Mouse (Mus musculus) liver, postnatal 0 days (tissue): ENCODE results near the gene Gm21411. TPM values are rescaled to one million over a fixed set of nuclear protein-coding genes. Genes with fewer than 3 reads are reported as not detected.
A peak's percentile ranks its signal among the peaks of the same experiment; 100 is the strongest.
"Not testable (repeated sequence)": the region's sequence is repeated elsewhere in the genome, so short reads cannot be mapped to it uniquely, and the experiment has no call there.

Experiments used
- ATAC-seq: fragments of 200-750 bp; cut with Nextera tagmentation; 2 replicates; pipeline ENCODE4 v1.8.0; 2017; ENCODE audit warnings: mild to moderate bottlenecking, moderate library complexity
- DNase-seq: peaks from one replicate; pipeline ENCODE4 v3.0.0-alpha.2; 2016
- H3K27ac ChIP-seq: fragments of 300-500 bp; sonication (generic); 2 replicates; pipeline ENCODE4 v1.5.1; 2014; ENCODE audit warnings: antibody characterized with exemption, moderate library complexity, mild to moderate bottlenecking, low read depth
- H3K27me3 ChIP-seq: fragments of 300-500 bp; sonication (generic); 2 replicates; pipeline ENCODE4 v1.6.1; 2014; ENCODE audit warnings: low read length, control low read depth, mixed read lengths; ENCODE audit not compliant: insufficient read depth
- H3K36me3 ChIP-seq: fragments of 300-500 bp; sonication (generic); replicated peaks from 2 replicates; pipeline ENCODE4 v1.6.1; 2014; ENCODE audit warnings: mild to moderate bottlenecking, control low read depth, low read length, moderate library complexity, mixed read lengths; ENCODE audit not compliant: insufficient read depth
- H3K4me1 ChIP-seq: fragments of 300-500 bp; sonication (generic); 2 replicates; pipeline ENCODE4 v1.6.1; 2014; ENCODE audit warnings: antibody characterized with exemption, mild to moderate bottlenecking, control low read depth; ENCODE audit not compliant: insufficient read depth
- H3K4me2 ChIP-seq: fragments of 300-500 bp; sonication (generic); 2 replicates; pipeline ENCODE4 v1.6.1; 2014; ENCODE audit warnings: low read depth, mild to moderate bottlenecking, low read length, moderate library complexity, mixed read lengths
- H3K4me3 ChIP-seq: fragments of 300-500 bp; sonication (generic); 2 replicates; pipeline ENCODE4 v1.5.1; 2014; ENCODE audit warnings: low read depth, low read length
- H3K9ac ChIP-seq: fragments of 300-500 bp; sonication (generic); replicated peaks from 2 replicates; pipeline ENCODE4 v1.6.1; 2014; ENCODE audit warnings: mild to moderate bottlenecking, moderate library complexity
- H3K9me3 ChIP-seq: fragments of 300-500 bp; sonication (generic); 2 replicates; pipeline ENCODE4 v1.6.1; 2016; ENCODE audit warnings: mild to moderate bottlenecking, control low read depth, low read length, mixed read lengths
- CTCF ChIP-seq: sonication (generic); IDR thresholded peaks from 2 replicates; pipeline ENCODE4 v1.5.1; 2016; ENCODE audit warnings: antibody characterized with exemption, low read depth
- EP300 ChIP-seq: IDR thresholded peaks from 2 replicates; pipeline ENCODE4 v1.6.1; 2016; ENCODE audit warnings: antibody characterized with exemption, low read depth, mild to moderate bottlenecking
- WGBS: fragments of 180-500 bp; shearing (Covaris S2); extraction: QIAGEN DNeasy Blood & Tissue Kit; methylation state at CpG from one replicate; pipeline ENCODE4 v1.1.7; 2014; ENCODE audit not compliant: insufficient replicate concordance; 5-methylcytosine and 5-hydroxymethylcytosine counted together
- polyA plus RNA-seq: library from polyadenylated mRNA; unstranded; fragments of >200 nt; fragmentation: Nextera tagmentation; extraction: Ambion mirVana; gene quantifications from 2 replicates; pipeline ENCODE4 v1.2.1, GENCODE M21; 2015

Gene Gm21411
- polyA plus RNA-seq, result not detected in 2 replicates

- H3K4me3 ChIP-seq, ATAC-seq, H3K27me3 ChIP-seq, H3K4me2 ChIP-seq, H3K27ac ChIP-seq, H3K4me1 ChIP-seq, H3K36me3 ChIP-seq, H3K9ac ChIP-seq, H3K9me3 ChIP-seq, DNase-seq: not testable (repeated sequence)
- WGBS, result 63% methylated on average over 9 of the region's 9 CpGs
Measured at GRCm38 (mm10) chr4:146909386-146910137, at the start of gene Gm21411. Gene Gm21411, minus strand, starts transcription at chr4:146909590.

- not testable (repeated sequence) for H3K4me1 ChIP-seq, H3K9me3 ChIP-seq, H3K36me3 ChIP-seq, H3K4me3 ChIP-seq, H3K27ac ChIP-seq, DNase-seq, H3K27me3 ChIP-seq, H3K9ac ChIP-seq, ATAC-seq, H3K4me2 ChIP-seq
- 58% methylated on average over 30 of the region's 32 CpGs for WGBS
Measured at GRCm38 (mm10) chr4:146941691-146942090, 32.3 kb upstream of the Gm21411 start.

- Histone ChIP-seq H3K27ac (no peak overlapping the region), H3K9me3 (peaks cover 6% of the 10 kb centered on the region), H3K27me3 (no peaks in the 10 kb centered on the region), H3K4me2 (0 out of 2 replicates have a peak overlapping the region, but pooled peaks have one; percentile 3), H3K36me3 (no peaks in the 10 kb centered on the region), H3K9ac (no peak overlapping the region), H3K4me3 (peak overlapping the region; percentile 7; the same call in 1 of the 2 replicates), H3K4me1 (no peaks in the 10 kb centered on the region)
- TF ChIP-seq EP300 (no peak), CTCF (no peak)
- WGBS, result 10% methylated on average over 69 of the region's 77 CpGs
- DNase-seq (no peak), ATAC-seq (no peak)
Measured at GRCm38 (mm10) chr4:146932311-146933082, 23.1 kb upstream of the Gm21411 start.

- 69% methylated on average over 3 of the region's 3 CpGs for WGBS
- no peaks in the 10 kb centered on the region for H3K4me1 ChIP-seq
- ATAC-seq (no peak), DNase-seq (no peak)
- no peaks in the 10 kb centered on the region for H3K27me3 ChIP-seq
- TF ChIP-seq CTCF, result no peak
- no peak for TF ChIP-seq EP300
- H3K9ac ChIP-seq, result no peak overlapping the region
- no peak overlapping the region for H3K27ac ChIP-seq
- no peak overlapping the region for H3K4me3 ChIP-seq
- H3K9me3 ChIP-seq, result no peaks in the 10 kb centered on the region
- no peak overlapping the region for H3K4me2 ChIP-seq
- H3K36me3 ChIP-seq, result no peaks in the 10 kb centered on the region
Measured at GRCm38 (mm10) chr4:146915196-146915595, 5.8 kb upstream of the Gm21411 start.

- H3K9me3 ChIP-seq, H3K27ac ChIP-seq, H3K27me3 ChIP-seq, ATAC-seq, H3K4me2 ChIP-seq, H3K4me1 ChIP-seq, H3K36me3 ChIP-seq, DNase-seq, H3K4me3 ChIP-seq, H3K9ac ChIP-seq: not testable (repeated sequence)
- WGBS, result 88% methylated on average over 1 of the region's 1 CpGs
Measured at GRCm38 (mm10) chr4:146908131-146908530, 1.3 kb downstream of the Gm21411 start.

- not testable (repeated sequence) for ATAC-seq, H3K27ac ChIP-seq, H3K36me3 ChIP-seq, H3K9ac ChIP-seq, H3K27me3 ChIP-seq, H3K9me3 ChIP-seq, H3K4me2 ChIP-seq, H3K4me3 ChIP-seq, DNase-seq, H3K4me1 ChIP-seq
- WGBS, result 59% methylated on average over 2 of the region's 2 CpGs
Measured at GRCm38 (mm10) chr4:146904782-146905181, 4.6 kb downstream of the Gm21411 start.

- H3K36me3 ChIP-seq, H3K27me3 ChIP-seq, H3K9me3 ChIP-seq, H3K4me2 ChIP-seq, H3K4me1 ChIP-seq, H3K27ac ChIP-seq, DNase-seq, ATAC-seq, H3K4me3 ChIP-seq, H3K9ac ChIP-seq: not testable (repeated sequence)
- 55% methylated on average over 3 of the region's 3 CpGs for WGBS
Measured at GRCm38 (mm10) chr4:146903126-146903525, 6.3 kb downstream of the Gm21411 start.
